Mouse (Mus musculus) mouse trophoblast stem cell (cell line): ENCODE measurements around the gene Igf2bp3.

ENCODE experiments used
- in situ Hi-C, 2 experiments: fragments of 300-500 bp; cut with MseI, MboI; formaldehyde crosslinking; loops; 2 replicates in 1 of 2; 3 replicates in 1 of 2; pipeline ENCODE4 v1.15.1; 2025

Igf2bp3 gene

DNA sequence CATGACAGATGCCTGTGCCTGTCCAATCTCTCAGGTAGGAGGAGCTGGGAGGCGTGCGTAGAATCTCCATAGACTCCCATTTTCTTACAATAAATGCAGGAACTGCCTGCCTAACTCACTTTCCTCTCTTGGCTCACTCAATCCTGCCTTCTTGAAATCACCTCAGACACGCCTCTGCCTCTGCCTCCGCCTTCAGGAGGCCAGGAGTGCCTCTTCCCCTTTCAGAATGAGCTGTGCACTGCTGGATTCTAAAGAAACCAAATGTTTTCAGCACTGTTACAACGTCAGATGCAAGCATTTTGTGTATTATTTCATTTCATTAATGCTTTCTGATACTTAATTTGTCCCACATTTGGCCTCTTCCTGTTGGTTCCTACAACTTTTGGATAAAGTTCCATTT lies 38.7 kb downstream of the Igf2bp3 start:
- in situ Hi-C loops, result no loop called here

DNA sequence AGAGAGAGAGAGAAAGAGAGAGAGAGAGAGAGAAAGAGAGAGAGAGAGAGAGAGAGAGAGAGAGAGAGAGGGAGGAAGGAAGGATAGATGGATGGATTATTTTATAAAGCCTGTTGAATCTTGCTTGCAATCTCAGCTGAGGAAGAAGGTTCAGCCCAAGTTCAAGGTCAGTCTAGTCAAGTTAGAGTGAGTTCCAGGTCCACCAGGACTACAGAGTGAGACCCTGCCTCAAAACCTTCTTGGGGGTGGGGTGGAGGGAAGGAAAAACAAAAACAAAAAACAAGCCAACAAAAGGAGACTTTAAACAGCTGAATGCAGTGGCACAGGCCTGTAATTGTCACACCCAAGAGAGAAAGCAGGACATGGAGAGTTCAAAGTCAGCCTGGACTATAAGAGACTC lies 40.1 kb downstream of the Igf2bp3 start:
- in situ Hi-C loops, result no loop called here

DNA sequence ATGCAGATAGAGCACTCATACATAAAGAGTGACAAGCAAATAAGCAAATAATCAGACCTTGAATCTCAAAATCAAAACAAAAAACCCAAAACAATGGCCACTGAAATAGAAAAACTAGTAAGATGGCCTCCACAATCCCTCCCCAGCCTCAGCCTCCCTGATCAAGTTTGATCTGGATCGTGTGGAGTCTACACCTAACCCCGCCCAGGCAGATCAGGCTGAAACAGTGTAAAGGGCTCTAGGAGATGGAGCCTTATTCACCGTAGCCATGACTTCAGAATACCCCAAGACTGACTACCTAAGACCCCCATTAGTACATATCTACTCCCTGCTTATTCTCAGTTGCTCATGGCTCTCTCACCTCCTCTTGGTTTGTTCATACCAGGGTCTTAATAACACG lies 41.1 kb downstream of the Igf2bp3 start:
- in situ Hi-C loops, result no loop called here

DNA sequence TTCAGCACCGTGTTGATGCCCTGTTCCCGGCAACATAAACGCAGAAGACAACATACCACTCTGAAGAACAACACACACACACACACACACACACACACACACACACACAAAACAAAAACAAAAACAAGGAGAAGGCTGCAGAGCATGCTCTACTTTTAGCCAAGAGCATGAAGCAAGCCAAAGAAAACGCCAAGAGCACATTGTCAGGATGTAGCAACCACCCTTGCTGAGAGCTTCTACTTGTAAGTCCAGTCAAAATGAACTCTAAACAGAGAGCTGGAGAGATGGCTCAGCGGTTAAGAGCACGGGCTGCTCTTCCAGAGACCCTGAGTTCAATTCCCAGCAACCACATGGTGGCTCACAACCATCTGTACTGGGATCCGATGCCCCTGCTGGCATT lies 41.5 kb downstream of the Igf2bp3 start:
- in situ Hi-C loops, result no loop called here

DNA sequence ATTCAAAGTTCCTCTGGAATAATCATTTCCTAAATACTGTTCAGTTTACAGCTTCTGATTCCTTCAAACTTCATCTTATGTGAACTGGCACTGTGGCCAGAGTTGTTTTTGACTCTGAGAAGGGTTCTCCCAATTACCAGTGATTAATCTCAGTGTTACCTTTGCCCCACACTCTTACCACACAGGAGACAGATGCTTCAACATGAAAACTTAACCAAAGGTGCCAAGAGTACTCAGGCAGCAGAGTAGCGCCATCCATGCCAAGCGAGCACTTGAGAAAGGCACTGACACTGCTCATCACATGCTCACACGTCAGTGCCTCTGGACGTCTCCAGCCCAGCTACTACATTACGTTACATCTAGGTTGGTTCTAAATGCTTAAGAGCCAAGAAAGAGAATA lies 43.5 kb downstream of the Igf2bp3 start:
- in situ Hi-C loops, result no loop called here

DNA sequence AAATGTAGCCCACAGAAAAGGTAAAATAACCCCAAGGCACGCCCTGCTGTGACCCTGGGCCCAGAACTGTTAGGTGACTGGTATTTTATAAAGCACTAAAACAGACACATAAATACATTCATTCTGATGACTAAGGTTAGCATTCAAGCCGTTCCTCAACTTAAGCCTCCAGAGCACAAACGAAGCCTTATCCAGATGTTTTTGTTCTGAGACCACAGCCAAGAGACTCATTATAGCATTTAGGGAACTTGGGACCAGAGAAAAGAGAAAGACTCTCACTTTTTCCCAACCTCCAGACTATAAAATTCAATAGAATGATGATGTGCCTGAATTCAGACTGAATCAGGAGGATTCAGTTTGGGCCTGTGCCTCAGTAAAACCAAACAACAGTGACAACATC lies 46.1 kb downstream of the Igf2bp3 start:
- in situ Hi-C loops, result no loop called here

DNA sequence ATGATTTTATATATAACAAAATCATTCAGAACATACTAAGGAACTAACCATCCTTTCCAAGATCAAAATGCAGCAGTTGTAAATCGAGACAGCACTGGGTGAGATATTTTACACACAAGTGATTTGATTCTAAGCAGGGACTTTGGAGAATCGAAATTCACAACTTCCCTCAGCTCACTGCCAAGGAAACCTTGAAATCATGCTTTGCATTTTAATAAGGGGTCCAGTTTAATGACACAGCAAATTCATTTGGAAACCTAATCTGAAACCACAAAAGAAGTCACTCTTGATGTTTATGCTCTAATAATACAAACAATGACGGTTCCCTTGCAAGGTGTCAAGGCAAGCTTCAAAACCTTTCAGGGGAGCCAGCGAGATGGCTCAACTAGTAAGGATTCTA lies 47.4 kb downstream of the Igf2bp3 start:
- in situ Hi-C loops, result no loop called here

DNA sequence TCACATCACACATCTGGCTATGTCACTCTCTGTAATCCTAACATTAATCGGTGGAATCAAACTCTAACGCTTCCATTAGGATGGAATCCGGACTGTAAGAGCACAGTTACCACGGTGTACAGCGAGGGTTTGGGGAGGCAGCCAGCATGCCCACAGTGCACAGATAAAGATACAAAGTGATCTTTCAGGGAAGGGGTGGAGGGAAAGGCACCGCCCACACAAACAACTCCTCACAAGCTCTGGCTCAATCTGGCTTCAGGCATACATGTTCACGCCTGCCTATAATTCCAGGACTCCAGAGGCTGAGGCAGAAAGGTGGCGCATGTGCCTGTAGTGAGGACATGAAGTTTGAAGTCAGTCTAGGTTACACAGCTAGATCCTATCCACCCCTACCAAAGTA lies 48.4 kb downstream of the Igf2bp3 start:
- in situ Hi-C loops, result no loop called here

DNA sequence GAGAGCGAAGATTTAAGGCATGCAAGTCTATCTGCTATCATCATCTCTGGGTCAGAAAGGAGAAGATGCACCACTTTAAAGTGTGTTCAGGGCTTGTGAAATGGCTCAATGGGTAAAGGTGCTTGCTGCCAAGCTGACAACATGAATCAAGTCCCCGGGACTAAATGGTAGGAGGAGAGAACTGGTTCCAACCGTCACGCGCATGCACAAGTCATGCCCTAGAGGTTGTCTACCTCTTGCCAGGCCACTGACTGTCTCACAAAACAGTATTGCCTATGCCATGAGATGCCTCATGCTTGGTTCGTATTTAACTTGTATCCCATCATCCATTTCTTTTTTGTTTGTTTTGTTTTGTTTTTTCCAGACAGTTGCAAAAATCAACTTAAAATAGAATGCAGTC lies 48.9 kb downstream of the Igf2bp3 start:
- in situ Hi-C loops, result no loop called here

DNA sequence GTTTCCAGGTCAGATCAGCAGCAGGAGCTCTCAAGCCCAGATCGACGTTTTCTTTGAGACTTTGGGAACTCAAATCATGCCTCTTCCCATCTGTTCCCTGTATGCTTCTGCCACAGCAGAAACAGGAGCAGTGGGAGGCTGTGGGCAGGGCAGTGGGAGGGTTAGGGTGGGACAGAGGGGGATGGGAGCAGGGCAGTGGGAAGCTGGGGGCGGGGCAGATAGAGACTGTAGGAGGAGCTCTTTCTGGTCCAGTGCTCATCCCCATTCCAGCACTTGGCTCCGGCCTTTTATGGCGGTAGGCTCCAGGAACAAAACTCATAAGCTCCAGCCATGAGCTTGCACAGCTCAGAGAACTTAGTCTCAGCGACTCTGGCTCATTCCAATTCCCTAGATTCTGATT lies 49.7 kb downstream of the Igf2bp3 start:
- in situ Hi-C loops, result no loop called here

DNA sequence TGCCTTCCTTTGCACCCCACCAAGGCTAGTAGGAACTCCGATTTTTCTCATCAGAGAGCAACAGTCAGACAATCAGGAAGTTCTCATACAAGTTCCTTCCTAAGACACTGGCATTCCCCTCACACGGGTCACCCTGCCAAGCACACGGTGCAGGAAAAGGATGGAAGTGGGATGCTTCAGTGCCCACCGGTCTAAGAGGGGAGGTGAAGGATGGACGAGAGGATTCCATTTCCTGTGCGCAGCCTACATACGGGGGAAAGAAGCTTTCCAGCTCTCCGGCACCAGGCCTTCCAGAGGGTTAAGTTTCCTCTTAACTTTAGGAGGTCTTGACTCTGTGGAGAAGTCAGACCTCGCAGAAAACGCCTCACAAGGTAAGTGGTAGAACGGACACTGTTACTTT lies 50.1 kb downstream of the Igf2bp3 start:
- in situ Hi-C loops, result no loop called here

DNA sequence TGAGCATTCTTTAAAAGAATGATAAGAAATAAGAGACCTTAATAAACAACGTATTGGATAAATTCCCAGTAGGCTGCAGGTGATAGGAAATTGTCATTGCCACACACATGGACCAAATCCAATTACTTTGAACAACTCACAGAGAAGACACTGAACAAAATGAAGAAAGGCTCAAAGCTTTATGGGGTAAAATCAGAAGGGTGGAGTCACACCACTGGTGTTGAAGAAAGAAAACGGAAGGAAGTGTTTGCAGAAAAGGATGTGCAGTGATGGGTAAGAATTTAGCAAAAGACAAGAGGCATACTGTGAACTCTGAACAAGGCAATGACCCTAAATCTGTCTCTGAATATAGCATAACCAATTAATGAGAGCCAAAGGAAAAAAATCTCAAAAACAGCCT lies 54.8 kb downstream of the Igf2bp3 start:
- in situ Hi-C loops, result no loop called here

DNA sequence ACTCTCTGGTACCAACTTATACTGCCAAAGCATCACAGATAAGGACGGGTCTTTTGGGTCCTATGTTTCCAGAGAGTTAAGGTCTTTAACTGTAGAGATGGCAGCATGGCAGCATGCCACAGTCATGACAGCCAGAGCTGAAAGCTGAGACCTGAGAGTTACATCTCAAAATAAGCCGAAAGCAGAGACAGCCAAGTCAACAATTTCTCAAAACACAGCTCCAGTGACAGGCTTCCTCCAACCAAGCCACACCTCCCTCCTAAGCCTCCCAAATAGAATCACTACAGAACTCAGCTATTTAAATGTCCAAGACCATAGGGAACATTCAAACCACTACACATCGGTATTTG lies 58.0 kb downstream of the Igf2bp3 start:
- in situ Hi-C loops, result no loop called here

DNA sequence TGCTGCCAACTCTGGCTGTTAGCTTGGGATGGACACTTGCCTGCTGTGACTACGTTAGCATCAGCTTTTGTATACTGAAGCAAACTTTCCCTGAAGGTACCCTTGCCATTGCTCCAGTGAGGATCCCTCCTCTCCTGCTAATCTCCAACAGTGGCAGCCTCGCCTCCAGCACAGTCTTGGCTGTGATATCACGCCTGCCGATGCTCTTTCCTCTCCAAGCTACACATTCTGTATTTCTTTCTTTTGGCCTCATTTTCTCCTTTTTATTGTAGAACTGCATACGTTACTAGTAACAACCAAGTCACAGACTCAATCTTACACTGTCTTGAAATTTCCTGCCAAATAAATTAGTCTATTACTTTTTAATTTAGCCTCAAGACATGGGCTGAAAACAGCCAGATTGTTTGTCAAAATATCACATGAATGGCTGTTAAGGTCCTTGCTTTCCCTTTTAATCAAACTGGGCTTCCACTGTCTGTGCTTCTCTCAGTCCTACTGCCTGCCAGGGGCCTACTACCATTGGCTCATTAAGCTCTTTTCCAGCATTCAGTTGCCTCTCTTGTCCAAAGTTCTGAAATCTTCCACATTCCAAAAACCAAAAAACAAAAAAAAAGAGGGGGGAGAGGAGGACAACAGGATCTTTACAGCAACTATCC lies 58.5 kb downstream of the Igf2bp3 start:
- in situ Hi-C loops, result no loop called here

DNA sequence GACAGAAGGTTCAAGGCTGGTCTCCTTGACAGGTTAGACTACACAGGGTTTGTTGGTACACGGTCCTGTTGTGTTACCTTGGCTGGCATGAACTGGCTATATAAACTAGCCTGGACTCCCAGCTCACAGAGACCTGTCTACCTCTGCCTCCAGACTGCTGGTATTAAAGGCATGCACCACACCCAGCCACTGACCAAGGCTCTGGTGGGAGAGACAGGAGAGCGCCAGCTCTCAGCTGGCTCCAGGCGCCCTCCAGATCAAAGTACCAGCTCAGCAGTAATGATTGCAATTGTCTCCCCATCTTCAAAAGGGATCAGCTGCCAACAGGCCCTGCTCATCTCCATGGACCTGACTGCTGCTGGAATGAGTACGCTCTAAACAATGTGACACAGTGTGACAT lies 63.3 kb downstream of the Igf2bp3 start:
- in situ Hi-C loops, result no loop called here

DNA sequence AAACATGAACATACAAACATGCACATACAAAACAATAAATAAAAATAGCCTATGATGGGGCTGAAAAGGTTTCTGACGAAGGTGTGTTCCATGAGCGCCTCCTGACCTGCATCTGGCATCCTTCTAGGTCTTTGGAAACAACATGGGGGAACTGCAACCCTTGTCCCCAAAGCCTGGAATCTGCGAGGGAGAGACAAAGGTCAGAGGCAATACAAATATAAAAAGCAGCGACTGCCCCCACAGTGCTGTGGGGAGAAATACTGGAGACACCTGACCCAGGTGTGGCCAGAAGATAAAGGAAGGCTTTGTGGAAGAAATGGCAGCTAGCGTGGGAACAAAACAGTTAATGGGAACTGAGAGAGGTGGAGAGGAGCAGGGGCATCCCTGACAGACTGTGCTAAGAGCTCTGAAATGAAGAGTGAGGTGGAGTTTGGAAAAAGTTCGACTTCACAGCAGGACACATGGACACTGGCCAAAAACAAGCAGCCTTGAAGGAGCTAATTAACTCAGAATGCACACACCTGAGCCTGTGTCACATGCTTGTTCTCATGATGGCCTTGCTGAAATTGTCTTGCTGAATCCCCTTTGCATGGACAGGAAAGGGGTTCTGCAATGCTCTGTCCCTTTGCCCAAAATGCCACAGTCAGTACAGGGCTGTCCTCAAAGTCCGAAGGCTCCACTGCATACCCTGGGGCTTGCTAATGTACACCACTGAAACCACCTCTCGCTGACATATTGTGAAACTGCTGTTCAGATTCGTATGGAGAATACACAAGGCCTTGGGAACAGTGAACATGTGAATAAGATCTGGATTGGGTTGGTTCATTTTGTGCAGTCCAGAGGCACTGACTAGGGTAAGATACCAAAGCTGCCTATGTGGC lies 64.2 kb downstream of the Igf2bp3 start:
- in situ Hi-C loops, result no loop called here

DNA sequence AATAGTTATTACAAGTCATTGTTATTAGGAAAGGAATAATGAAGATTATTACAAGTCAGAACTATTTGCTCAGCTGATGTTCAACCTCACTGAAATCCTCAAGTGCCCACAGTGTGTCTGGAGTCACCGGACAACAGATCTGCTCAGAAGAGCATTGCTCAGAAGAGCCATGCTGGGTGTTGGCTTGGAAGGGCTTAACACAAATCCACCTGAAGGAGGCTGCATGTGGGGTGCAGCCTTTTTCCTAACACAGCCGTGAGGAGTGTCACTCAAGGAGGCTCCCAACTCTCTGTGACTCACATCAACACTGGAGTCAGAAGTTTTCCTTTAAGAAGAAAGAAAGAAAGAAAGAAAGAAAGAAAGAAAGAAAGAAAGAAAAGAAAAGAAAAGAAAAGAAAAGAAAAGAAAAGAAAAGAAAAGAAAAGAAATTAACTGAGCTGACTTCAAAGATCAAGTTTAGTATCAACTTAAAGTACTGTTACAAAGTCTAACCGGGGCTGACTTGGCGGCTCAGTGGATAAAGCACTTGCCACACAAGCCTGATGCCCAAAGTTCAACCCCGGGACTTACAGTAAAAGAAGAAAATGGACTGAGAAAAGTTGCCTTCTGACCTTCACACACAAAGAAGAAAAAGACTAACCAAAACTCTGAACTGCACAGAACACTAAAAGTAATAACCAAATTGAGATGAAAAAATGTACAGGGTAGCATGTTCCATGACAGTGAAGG lies 65.4 kb downstream of the Igf2bp3 start:
- in situ Hi-C loops, result no loop called here

DNA sequence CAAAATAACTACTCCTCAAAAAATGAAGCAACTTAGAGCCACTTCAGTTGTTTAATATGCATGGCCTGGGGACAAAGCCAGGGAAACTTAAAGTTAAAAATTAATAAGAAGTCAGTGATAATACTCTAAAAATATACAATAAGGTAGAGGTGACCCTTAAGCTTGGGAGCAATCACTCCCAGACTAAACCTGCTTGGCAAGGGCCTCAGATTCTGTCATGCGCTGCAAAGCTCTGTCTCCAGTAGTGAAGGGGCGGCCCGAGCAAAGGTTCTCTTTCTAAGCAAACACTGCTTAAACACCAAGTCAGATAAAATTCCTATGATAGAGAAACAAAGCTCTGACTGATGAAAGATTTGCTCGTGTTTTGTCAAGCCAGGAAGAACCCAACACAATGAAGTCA lies 66.0 kb downstream of the Igf2bp3 start:
- in situ Hi-C loops, result no loop called here

DNA sequence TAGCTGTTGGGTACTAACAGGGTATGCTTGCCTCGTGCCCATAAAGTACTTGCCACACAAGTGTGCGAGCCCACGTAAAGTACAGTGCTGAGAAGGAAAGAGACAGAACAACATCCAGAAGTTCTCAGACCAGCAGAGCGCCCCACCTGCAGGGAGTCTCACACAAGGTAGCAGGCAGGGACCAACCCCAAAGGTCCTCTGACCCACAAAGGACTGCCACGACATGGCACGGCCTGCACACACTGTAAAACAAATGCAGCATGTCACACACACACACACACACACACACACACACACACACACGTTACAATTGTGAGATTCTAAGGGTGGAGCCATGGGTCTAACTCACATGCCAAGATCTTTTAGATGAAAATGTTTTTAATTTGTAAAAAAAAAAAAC lies 66.4 kb downstream of the Igf2bp3 start:
- in situ Hi-C loops, result no loop called here

DNA sequence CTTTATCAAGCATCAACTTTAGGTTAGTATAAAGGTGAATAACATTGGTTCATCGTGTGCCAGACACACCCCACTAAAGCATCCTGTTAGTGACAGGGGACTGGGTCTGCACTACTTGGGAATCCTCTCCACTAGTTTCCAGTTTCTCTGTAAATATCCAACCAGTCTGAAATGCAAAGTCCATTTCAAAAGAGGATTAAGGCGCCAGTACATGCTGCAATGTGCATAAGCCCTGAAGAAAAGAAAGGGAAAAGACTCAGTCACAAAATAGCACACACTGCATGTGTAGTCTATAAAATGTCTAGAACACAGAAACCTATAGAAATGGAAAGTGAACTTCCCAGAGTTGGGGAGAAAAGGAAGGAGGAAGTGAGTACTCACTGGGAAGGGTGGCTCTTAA lies 68.3 kb downstream of the Igf2bp3 start:
- in situ Hi-C loops, result no loop called here

DNA sequence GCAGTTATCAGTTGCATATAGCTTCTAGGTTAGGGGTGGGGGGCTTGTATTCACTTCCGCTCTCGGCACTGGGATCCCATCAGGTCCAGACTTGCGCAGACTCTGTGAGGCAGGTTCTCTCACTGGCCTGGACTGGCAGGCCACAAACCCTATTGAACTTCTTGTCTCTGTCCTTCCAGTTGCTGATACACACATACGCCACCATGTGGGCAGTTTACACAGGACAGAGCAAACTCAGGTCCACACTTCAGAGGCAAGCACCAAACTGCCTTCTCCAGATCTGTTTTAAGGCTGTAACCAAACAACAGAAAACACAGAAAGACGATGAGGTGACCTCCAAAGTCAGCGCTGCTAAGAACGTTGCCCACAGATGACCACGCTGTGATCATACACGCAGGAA lies 72.3 kb downstream of the Igf2bp3 start:
- in situ Hi-C loops, result no loop called here

DNA sequence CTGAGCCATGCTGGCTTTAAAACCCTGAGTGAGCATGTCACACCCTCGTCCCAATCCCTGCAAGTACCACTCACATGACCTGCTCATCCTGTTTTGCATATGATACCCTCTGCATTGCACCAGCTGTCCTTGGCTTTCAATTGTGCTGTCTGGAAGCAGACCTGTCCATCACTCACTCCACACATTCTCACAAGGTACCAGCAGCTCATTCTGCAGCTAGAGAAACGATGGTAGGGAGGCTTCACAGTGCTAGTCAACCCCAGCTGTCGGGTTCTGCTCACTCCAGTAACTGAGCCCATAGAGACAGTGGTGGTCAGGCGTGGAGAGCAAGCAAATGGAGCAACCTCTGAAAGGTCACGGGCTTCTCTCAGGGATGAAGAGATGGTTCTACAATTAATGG lies 73.6 kb downstream of the Igf2bp3 start:
- in situ Hi-C loops, result no loop called here
